Mouse (Mus musculus): ENCODE results near the gene Baz2a.

GRCm38 (mm10) chr10:128061109-128061508 lies 30.3 kb upstream of the Baz2a start:
- no peak for TF ChIP-seq POLR2A (IDR thresholded peaks at IDR 0.05; ENCODE audit: insufficient read depth, low read depth, low read length)
- no peak for TF ChIP-seq CTCF (IDR thresholded peaks at IDR 0.05; ENCODE audit: insufficient read depth, low read depth, low read length)

All from olfactory bulb, adult 2 months (tissue).